Mouse (Mus musculus): Measurements from ENCODE around the gene 1110065P20Rik. TPM values are rescaled to one million over a fixed set of nuclear protein-coding genes. Genes with fewer than 3 reads are reported as not detected.

Gene 1110065P20Rik
- total RNA-seq, 1 experiment from 2014 or later = 6.7 TPM

DNA sequence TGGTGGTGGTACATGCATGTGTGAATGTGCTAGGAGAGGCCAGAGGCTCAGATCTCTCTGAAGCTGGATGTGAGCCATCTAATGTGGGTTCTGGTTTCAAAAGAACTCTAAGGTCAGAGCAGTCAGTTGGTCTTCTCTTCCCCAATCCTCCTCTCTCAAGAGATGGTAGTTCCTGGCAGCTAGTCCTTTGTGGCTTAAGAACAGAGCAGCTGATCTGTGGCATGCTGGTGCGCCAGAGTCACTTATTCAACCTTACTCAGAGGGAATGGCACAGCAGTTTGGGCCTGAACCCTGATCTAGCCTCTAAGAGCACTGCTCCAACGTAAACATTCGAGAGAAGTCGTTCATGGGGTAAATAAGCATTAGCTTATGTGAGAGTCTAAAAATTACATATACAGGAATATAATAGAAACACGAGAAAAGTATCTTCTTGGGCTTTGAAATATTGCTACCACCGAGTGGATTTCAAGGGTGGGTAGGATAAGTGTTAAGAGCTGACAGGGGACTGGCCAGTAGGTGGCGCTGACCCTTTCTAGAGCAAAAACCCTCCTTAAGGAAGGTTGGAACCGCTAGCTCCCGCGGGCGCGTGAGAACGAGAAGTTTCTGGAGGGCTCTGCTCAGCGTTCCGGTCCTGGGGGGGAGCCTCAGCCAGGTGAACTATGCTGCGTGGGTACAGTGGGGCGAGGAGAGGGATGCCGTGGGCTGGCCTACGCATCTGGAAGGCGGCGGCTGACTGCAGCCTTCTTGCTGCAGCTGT lies 49.3 kb downstream of the 1110065P20Rik start, which contains the start of gene Mtf1:
TSS of gene Mtf1 (plus strand) at position 553 of the 757 bp plus-strand sequence.
- ATAC-seq (replicated peaks; ENCODE audit: insufficient number of reproducible peaks, low FRiP score, low TSS enrichment, poor library complexity, severe bottlenecking) = peak; percentile 49

Other genes with a start within 250 kb of the 1110065P20Rik start
- not detected in 3 replicates for gene 3100002H09Rik, start 240.4 kb downstream of the 1110065P20Rik start, total RNA-seq (2017)
- not detected in 3 replicates for gene Pou3f1, start 194.4 kb downstream of the 1110065P20Rik start, total RNA-seq (2017)
- 28.4 to 46.7 TPM (median 36.0 TPM) in 3 replicates for gene Utp11, start 157.6 kb downstream of the 1110065P20Rik start, total RNA-seq (2017)
- 0.76 to 5.1 TPM in 2 of 3 replicates, not detected in the other for gene Fhl3, start 150.5 kb downstream of the 1110065P20Rik start, total RNA-seq (2017)
- gene Sf3a3, start 136.4 kb downstream of the 1110065P20Rik start, total RNA-seq (2017) = 67.5 to 99.3 TPM (median 98.8 TPM) in 3 replicates
- 30.2 to 90.4 TPM (median 33.8 TPM) in 3 replicates for gene Inpp5b, start 109.3 kb downstream of the 1110065P20Rik start, total RNA-seq (2017)
- 33.8 to 50.2 TPM (median 34.0 TPM) in 3 replicates for gene Mtf1, start 49.1 kb downstream of the 1110065P20Rik start, total RNA-seq (2017)
- 28.9 to 39.6 TPM (median 38.2 TPM) in 3 replicates for gene Yrdc, start 517 bp downstream of the 1110065P20Rik start, total RNA-seq (2017)
- gene Maneal, start 11.0 kb upstream of the 1110065P20Rik start, total RNA-seq (2017) = 0.53 to 0.76 TPM in 2 of 3 replicates, not detected in the other
- not detected in 3 replicates for gene Epha10, start 29.7 kb upstream of the 1110065P20Rik start, total RNA-seq (2017)
- gene 9930104L06Rik, start 85.9 kb upstream of the 1110065P20Rik start, total RNA-seq (2017) = 13.3 to 21.1 TPM (median 17.5 TPM) in 3 replicates
- gene Cdca8, start 88.1 kb upstream of the 1110065P20Rik start, total RNA-seq (2017) = 1.3 to 2.7 TPM (median 2.0 TPM) in 3 replicates
- not detected in 3 replicates for gene Rspo1, start 135.2 kb upstream of the 1110065P20Rik start, total RNA-seq (2017)
- 115 to 144 TPM (median 122 TPM) in 3 replicates for gene Gnl2, start 165.4 kb upstream of the 1110065P20Rik start, total RNA-seq (2017)
- 0.43 TPM in 1 of 3 replicates, not detected in the others for gene Dnali1, start 214.5 kb upstream of the 1110065P20Rik start, total RNA-seq (2017)
- gene Snip1, start 215.5 kb upstream of the 1110065P20Rik start, total RNA-seq (2017) = 26.6 to 40.5 TPM (median 35.0 TPM) in 3 replicates
- gene Meaf6, start 233.9 kb upstream of the 1110065P20Rik start, total RNA-seq (2017) = 17.3 to 37.0 TPM (median 34.6 TPM) in 3 replicates